17 mouse cellular contexts compared by ENCODE assay signal in genomic region chr16:34032011-34032645, GRCm38 (mm10).
A peak's percentile ranks its signal among the peaks of the same experiment; 100 is the strongest.
DNase-seq lines count a peak whose midpoint lies in the region; ATAC-seq lines count a peak whose summit lies in the region.
"Had no signal": no experiment of that assay in that cellular context is flagged by ENCODE, and none has a peak within 500 bp of the region (broad histone marks: within the 10 kb centered on the region; RNA-seq: fewer than 3 reads in every experiment).

No protein-coding gene starts in this region.

- no peaks in the 10 kb centered on the region for H3K9me3 ChIP-seq in forebrain, embryonic 10.5 days
- no peaks in the 10 kb centered on the region for H3K9me3 ChIP-seq in forebrain, embryonic 16.5 days (ENCODE audit: control insufficient read depth, low read length)
- no peaks in the 10 kb centered on the region for H3K9me3 ChIP-seq in heart, embryonic 14.5 days (ENCODE audit: control insufficient read depth, low read length)
- no peaks in the 10 kb centered on the region for H3K9me3 ChIP-seq in liver, embryonic 12.5 days (replicated peaks)
- no peaks in the 10 kb centered on the region for H3K9me3 ChIP-seq in stomach, embryonic 15.5 days
- H3K9me3 ChIP-seq in midbrain, embryonic 15.5 days, result no peaks in the 10 kb centered on the region
- H3K9me3 ChIP-seq: forebrain, embryonic 15.5 days had no signal

- H3K4me3 ChIP-seq in forebrain, embryonic 10.5 days, result no peak overlapping the region
- no peak overlapping the region for H3K4me3 ChIP-seq in forebrain, embryonic 16.5 days (replicated peaks; ENCODE audit: low read length)
- no peak overlapping the region for H3K4me3 ChIP-seq in heart, embryonic 14.5 days (ENCODE audit: control insufficient read depth in 1 of 2, insufficient read depth in 1 of 2, low read depth in 1 of 2, low read length in 2 of 2)
- peak overlapping the region; percentile 35 for H3K4me3 ChIP-seq in liver, embryonic 12.5 days
- no peak overlapping the region for H3K4me3 ChIP-seq in stomach, embryonic 15.5 days (replicated peaks)
- no peak overlapping the region for H3K4me3 ChIP-seq in midbrain, embryonic 15.5 days
- H3K4me3 ChIP-seq: forebrain, embryonic 15.5 days had no signal

- H3K27ac ChIP-seq in forebrain, embryonic 10.5 days, result 0 out of 2 replicates have a peak overlapping the region, but pooled peaks have one; percentile 58
- H3K27ac ChIP-seq in forebrain, embryonic 16.5 days (ENCODE audit: low read length), result no peak overlapping the region
- peak overlapping the region; percentile 28 to 43; a peak in 2 of 4 replicates for H3K27ac ChIP-seq in heart, embryonic 14.5 days (replicated peaks in 1 of 2; ENCODE audit: control insufficient read depth in 1 of 2, insufficient read depth in 1 of 2, low read depth in 2 of 2, low read length in 2 of 2)
- H3K27ac ChIP-seq in liver, embryonic 12.5 days, result peak overlapping the region; percentile 89
- 0 out of 2 replicates have a peak overlapping the region, but pooled peaks have one; percentile 6 for H3K27ac ChIP-seq in stomach, embryonic 15.5 days
- H3K27ac ChIP-seq in midbrain, embryonic 15.5 days, result no peak overlapping the region
- H3K27ac ChIP-seq: forebrain, embryonic 15.5 days; hindbrain, postnatal 0 days had no signal

- no peak overlapping the region for H3K9ac ChIP-seq in forebrain, embryonic 16.5 days (replicated peaks; ENCODE audit: low read depth, low read length)
- H3K9ac ChIP-seq in heart, embryonic 14.5 days (ENCODE audit: low read length), result no peak overlapping the region
- peak overlapping the region; percentile 61 for H3K9ac ChIP-seq in liver, embryonic 12.5 days
- no peak overlapping the region for H3K9ac ChIP-seq in stomach, embryonic 15.5 days
- no peak overlapping the region for H3K9ac ChIP-seq in midbrain, embryonic 15.5 days
- H3K9ac ChIP-seq: forebrain, embryonic 15.5 days had no signal

- H3K4me1 ChIP-seq in forebrain, embryonic 10.5 days, result peaks cover 9% of the 10 kb centered on the region
- H3K4me1 ChIP-seq in forebrain, embryonic 16.5 days (replicated peaks; ENCODE audit: control insufficient read depth, insufficient read depth, low read length), result no peaks in the 10 kb centered on the region
- peaks cover 28 to 46% of the 10 kb centered on the region in 2 experiments for H3K4me1 ChIP-seq in heart, embryonic 14.5 days (ENCODE audit: control insufficient read depth in 2 of 2, insufficient read depth in 2 of 2, low read length in 2 of 2)
- H3K4me1 ChIP-seq in liver, embryonic 12.5 days, result peaks cover 91% of the 10 kb centered on the region
- 0 out of 2 replicates have a peak, but pooled peaks cover 5% of the 10 kb centered on the region for H3K4me1 ChIP-seq in stomach, embryonic 15.5 days
- H3K4me1 ChIP-seq in midbrain, embryonic 15.5 days, result no peaks in the 10 kb centered on the region
- H3K4me1 ChIP-seq: forebrain, embryonic 15.5 days had no signal

- H3K4me2 ChIP-seq in forebrain, embryonic 16.5 days (ENCODE audit: low read length), result no peak overlapping the region
- H3K4me2 ChIP-seq in heart, embryonic 14.5 days (ENCODE audit: low read length), result no peak overlapping the region
- H3K4me2 ChIP-seq in liver, embryonic 12.5 days, result peak overlapping the region; percentile 72
- H3K4me2 ChIP-seq in stomach, embryonic 15.5 days, result no peak overlapping the region
- no peak overlapping the region for H3K4me2 ChIP-seq in midbrain, embryonic 15.5 days
- H3K4me2 ChIP-seq: forebrain, embryonic 15.5 days; midbrain, embryonic 11.5 days had no signal

- no peak for DNase-seq in forebrain, embryonic 10.5 days (ENCODE audit: extremely low spot score, low spot score)
- no peak for DNase-seq in heart, postnatal 36 days
- no peak for DNase-seq in layer of hippocampus, adult 8-10 months (ENCODE audit: low spot score in 2 of 2)
- DNase-seq: adrenal gland, adult 8-10 months; cerebellum, postnatal 10 days; kidney, adult 9 months; kidney, postnatal 4 days; right cerebral cortex, postnatal 4 days; thymus, adult 18-20 months had no signal

- intact Hi-C loops in heart, postnatal 36 days (cut with DNase I), result no loop called here

- H3K27me3 ChIP-seq in forebrain, embryonic 10.5 days (ENCODE audit: poor library complexity, severe bottlenecking), result no peaks in the 10 kb centered on the region
- no peaks in the 10 kb centered on the region for H3K27me3 ChIP-seq in forebrain, embryonic 16.5 days (replicated peaks; ENCODE audit: control insufficient read depth, insufficient read depth, low read length)
- H3K27me3 ChIP-seq in heart, embryonic 14.5 days (ENCODE audit: control insufficient read depth, insufficient read depth, low read length), result no peaks in the 10 kb centered on the region
- no peaks in the 10 kb centered on the region for H3K27me3 ChIP-seq in liver, embryonic 12.5 days (replicated peaks)
- no peaks in the 10 kb centered on the region for H3K27me3 ChIP-seq in stomach, embryonic 15.5 days (replicated peaks)
- no peaks in the 10 kb centered on the region for H3K27me3 ChIP-seq in midbrain, embryonic 15.5 days (replicated peaks)
- H3K27me3 ChIP-seq: forebrain, embryonic 15.5 days had no signal

- peaks cover 56% of the 10 kb centered on the region for H3K36me3 ChIP-seq in forebrain, embryonic 10.5 days (replicated peaks)
- peaks cover 21% of the 10 kb centered on the region for H3K36me3 ChIP-seq in forebrain, embryonic 16.5 days (ENCODE audit: control insufficient read depth, insufficient read depth)
- H3K36me3 ChIP-seq in heart, embryonic 14.5 days (ENCODE audit: control insufficient read depth, insufficient read depth, low read length), result peaks cover 75% of the 10 kb centered on the region
- H3K36me3 ChIP-seq in liver, embryonic 12.5 days, result peaks cover 13% of the 10 kb centered on the region
- peaks cover 11% of the 10 kb centered on the region; the same call in 1 of the 2 replicates for H3K36me3 ChIP-seq in stomach, embryonic 15.5 days
- H3K36me3 ChIP-seq in midbrain, embryonic 15.5 days (replicated peaks), result peaks cover 34% of the 10 kb centered on the region

- WGBS in forebrain, embryonic 10.5 days, result 93% methylated on average over 12 of the region's 12 CpGs
- 95% methylated on average over 12 of the region's 12 CpGs for WGBS in forebrain, embryonic 16.5 days
- WGBS in heart, embryonic 14.5 days, result 88% methylated on average over 12 of the region's 12 CpGs
- WGBS in liver, embryonic 12.5 days (ENCODE audit: insufficient replicate concordance), result 61% methylated on average over 12 of the region's 12 CpGs
- 85% methylated on average over 12 of the region's 12 CpGs for WGBS in stomach, embryonic 15.5 days
- 96% methylated on average over 12 of the region's 12 CpGs for WGBS in midbrain, embryonic 15.5 days

- ATAC-seq in forebrain, embryonic 16.5 days, result no peak
- no peak for ATAC-seq in heart, embryonic 14.5 days (ENCODE audit: insufficient number of reproducible peaks, insufficient read depth, low FRiP score, low read depth)
- ATAC-seq in liver, embryonic 12.5 days, result 0 out of 2 replicates have a peak, but pooled peaks have one; percentile 14
- ATAC-seq in stomach, embryonic 15.5 days (ENCODE audit: insufficient read depth, low FRiP score, low read depth), result no peak
- ATAC-seq in midbrain, embryonic 15.5 days (replicated peaks), result no peak
- ATAC-seq: forebrain, embryonic 15.5 days; hindbrain, postnatal 0 days had no signal

Comparison
In these comparisons a context has a peak if more than half of its experiments do, and no peak if none do; other contexts are left out.
1. H3K27ac ChIP-seq: peak in forebrain, embryonic 10.5 days (single experiment), heart, embryonic 14.5 days (2 of 2), liver, embryonic 12.5 days (single experiment) and stomach, embryonic 15.5 days (single experiment); none in forebrain, embryonic 16.5 days (single experiment) and midbrain, embryonic 15.5 days (single experiment).